Mouse (Mus musculus): ENCODE results near the gene Prtn3.
A peak's percentile ranks its signal among the peaks of the same experiment; 100 is the strongest.
"Not testable (repeated sequence)": the region's sequence is repeated elsewhere in the genome, so short reads cannot be mapped to it uniquely, and the experiment has no call there.

Gene Prtn3

GRCm38 (mm10) chr10:79877174-79877573 is 2.9 kb downstream of the Prtn3 start:
- DNase-seq (ENCODE audit: low read depth): no peak

GRCm38 (mm10) chr10:79877757-79878156 is 3.5 kb downstream of the Prtn3 start:
- DNase-seq (ENCODE audit: low read depth): no peak

GRCm38 (mm10) chr10:79879527-79879926 is 5.3 kb downstream of the Prtn3 start:
- no peak for DNase-seq (ENCODE audit: low read depth)

- DNase-seq (ENCODE audit: low read depth): no peak
These were observed 6.4 kb downstream of the Prtn3 start for GRCm38 (mm10) chr10:79880721-79881120.

GRCm38 (mm10) chr10:79881981-79882380 is 7.7 kb downstream of the Prtn3 start:
- no peak for DNase-seq (ENCODE audit: low read depth)

- DNase-seq (ENCODE audit: low read depth): peak; percentile 94
These were observed 9.2 kb downstream of the Prtn3 start for GRCm38 (mm10) chr10:79883297-79884084.

- DNase-seq (ENCODE audit: low read depth): peak; percentile 78
These were observed 10.2 kb downstream of the Prtn3 start for GRCm38 (mm10) chr10:79884446-79884845.

GRCm38 (mm10) chr10:79884938-79885337 is 10.7 kb downstream of the Prtn3 start:
- not testable (repeated sequence) for DNase-seq (ENCODE audit: low read depth)

GRCm38 (mm10) chr10:79886054-79886453 is 11.8 kb downstream of the Prtn3 start, which contains the start of gene Elane:
Gene Elane (plus strand): TSS chr10:79886247.
- DNase-seq (ENCODE audit: low read depth): no peak

- no peak for DNase-seq (ENCODE audit: low read depth)
These were observed 12.3 kb downstream of the Prtn3 start for GRCm38 (mm10) chr10:79886611-79887010.

GRCm38 (mm10) chr10:79889386-79889785 is 15.1 kb downstream of the Prtn3 start:
- DNase-seq (ENCODE audit: low read depth): no peak

- DNase-seq (ENCODE audit: low read depth): no peak
These were observed 16.4 kb downstream of the Prtn3 start, which contains the start of gene Cfd for GRCm38 (mm10) chr10:79890670-79891069. Gene Cfd (plus strand): TSS chr10:79890853.

- DNase-seq (ENCODE audit: low read depth): peak; percentile 89
These were observed 18.3 kb downstream of the Prtn3 start for GRCm38 (mm10) chr10:79892451-79893118.

- DNase-seq (ENCODE audit: low read depth): no peak
These were observed 22.0 kb downstream of the Prtn3 start for GRCm38 (mm10) chr10:79896306-79896705.

GRCm38 (mm10) chr10:79896814-79897213 is 22.5 kb downstream of the Prtn3 start:
- DNase-seq (ENCODE audit: low read depth): no peak

GRCm38 (mm10) chr10:79897316-79898245 is 23.3 kb downstream of the Prtn3 start:
- DNase-seq (ENCODE audit: low read depth): no peak

- peak; percentile 48 for DNase-seq (ENCODE audit: low read depth)
These were observed 26.7 kb downstream of the Prtn3 start for GRCm38 (mm10) chr10:79900951-79901410.

- no peak for DNase-seq (ENCODE audit: low read depth)
These were observed 32.4 kb downstream of the Prtn3 start for GRCm38 (mm10) chr10:79906712-79907111.

GRCm38 (mm10) chr10:79907415-79907814 is 33.1 kb downstream of the Prtn3 start:
- no peak for DNase-seq (ENCODE audit: low read depth)

- DNase-seq (ENCODE audit: low read depth): peak; percentile 99
These were observed 34.2 kb downstream of the Prtn3 start, which contains the start of gene Med16 for GRCm38 (mm10) chr10:79908167-79909091. Gene Med16 (minus strand): TSS chr10:79908923.

All from NIH3T3 (cell line).